Mouse (Mus musculus): ENCODE data around the gene Abcc2. TPM values are rescaled to one million over a fixed set of nuclear protein-coding genes. Genes with fewer than 3 reads are reported as not detected.

Abcc2 gene
- polyA plus RNA-seq (2011; ENCODE audit: insufficient read depth, insufficient read length, low read depth, missing spikeins): not detected in 2 replicates

DNA sequence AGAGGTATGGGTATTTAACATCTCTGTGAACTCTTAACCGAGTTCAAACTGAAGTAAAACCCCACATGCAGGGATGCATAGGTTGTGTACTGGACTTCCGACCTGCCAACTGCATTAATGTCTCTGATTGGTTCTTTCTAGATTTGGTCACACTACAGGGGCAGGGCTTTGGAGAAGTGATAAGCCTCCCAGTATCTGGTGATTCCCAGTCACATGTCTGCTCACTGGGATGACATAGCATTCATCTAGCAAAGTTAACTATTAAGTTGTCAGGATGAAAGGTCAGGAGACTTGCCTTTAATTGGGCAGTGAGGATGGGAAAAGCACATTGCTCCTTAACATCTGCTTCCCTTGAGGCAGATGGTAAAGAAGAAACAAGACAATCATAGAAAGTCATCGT is at the start of gene Abcc2:
Abcc2 (plus strand) TSS at position 213 of the 400 bp plus-strand sequence.
- Histone ChIP-seq H3K36me3 (ENCODE audit: control insufficient read depth, insufficient read depth, low read length, poor library complexity, severe bottlenecking) (no peaks in the 10 kb centered on the region), H3K27me3 (ENCODE audit: control insufficient read depth, insufficient read depth, low read length, poor library complexity, severe bottlenecking) (no peaks in the 10 kb centered on the region; the same call in 1 of the 2 replicates)

DNA sequence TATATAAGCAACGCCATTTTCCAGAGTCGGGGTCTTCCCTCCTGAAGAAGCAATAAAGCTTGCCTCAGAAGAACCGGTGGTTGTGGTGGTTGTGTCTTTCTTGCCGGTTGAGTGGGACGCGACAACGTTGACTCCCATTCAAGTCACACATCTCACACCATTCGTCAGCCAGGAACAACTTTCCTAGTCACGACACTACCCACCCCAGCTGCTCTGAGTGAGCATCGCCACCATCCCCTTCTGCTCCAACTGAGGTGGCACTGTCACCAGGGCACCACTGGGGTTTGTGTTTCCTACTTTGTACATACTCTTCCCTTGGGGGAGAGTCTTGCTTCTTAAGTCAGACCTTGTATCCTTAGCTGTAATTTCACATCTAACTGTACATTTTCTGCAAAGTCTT is 43.6 kb upstream of the Abcc2 start:
- Histone ChIP-seq H3K9me3 (replicated peaks; ENCODE audit: control insufficient read depth, insufficient read depth, low read length, poor library complexity, severe bottlenecking) (no peaks in the 10 kb centered on the region), H3K36me3 (ENCODE audit: control insufficient read depth, insufficient read depth, low read length, poor library complexity, severe bottlenecking) (peaks cover 18% of the 10 kb centered on the region)
- no peak for TF ChIP-seq EP300 (IDR thresholded peaks at IDR 0.05; ENCODE audit: insufficient read depth, low read depth, low read length)
- TF ChIP-seq CTCF (IDR thresholded peaks at IDR 0.05; ENCODE audit: low read depth, low read length): no peak
- no peak for TF ChIP-seq POLR2A (IDR thresholded peaks at IDR 0.05; ENCODE audit: insufficient read depth, low read length)

More for the DNA sequence above, at the start of gene Abcc2:
- H3K9me3 ChIP-seq (replicated peaks; ENCODE audit: control insufficient read depth, insufficient read depth, low read length, poor library complexity, severe bottlenecking): no peaks in the 10 kb centered on the region
- no peak within 1 kb of the TSS for H3K4me3 ChIP-seq (ENCODE audit: low read depth, low read length)
- no peak within 1 kb of the TSS for H3K27ac ChIP-seq (ENCODE audit: insufficient read depth, low read length)
- H3K9ac ChIP-seq (ENCODE audit: low read depth, poor library complexity, severe bottlenecking): no peak within 1 kb of the TSS
- TF ChIP-seq POLR2A (IDR thresholded peaks at IDR 0.05; ENCODE audit: insufficient read depth, low read length) (no peak), CTCF (IDR thresholded peaks at IDR 0.05; ENCODE audit: low read depth, low read length) (no peak), EP300 (IDR thresholded peaks at IDR 0.05; ENCODE audit: insufficient read depth, low read depth, low read length) (no peak)
- no peaks in the 10 kb centered on the region for H3K4me1 ChIP-seq (ENCODE audit: control insufficient read depth, insufficient read depth, low read length)

DNA sequence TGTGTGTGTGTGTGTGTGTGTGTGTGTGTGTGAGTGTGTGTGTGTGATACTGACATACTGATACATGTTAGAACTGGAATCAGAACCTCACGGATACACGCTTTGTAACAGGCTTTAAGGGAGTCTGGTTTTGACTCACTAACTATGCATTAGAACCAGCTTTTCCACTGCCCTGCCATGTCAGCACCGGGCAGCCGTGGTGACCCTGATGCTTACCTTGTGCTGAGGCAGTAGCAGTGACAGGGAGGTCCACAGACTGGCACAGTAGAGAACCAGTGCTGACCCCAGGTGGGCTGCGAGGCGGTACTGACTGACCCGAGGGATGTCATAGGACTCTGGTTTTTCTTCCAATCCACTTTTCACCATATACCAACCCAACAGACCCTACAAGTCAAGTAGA is 38.6 kb upstream of the Abcc2 start:
- Histone ChIP-seq H3K9me3 (replicated peaks; ENCODE audit: control insufficient read depth, insufficient read depth, low read length, poor library complexity, severe bottlenecking) (no peaks in the 10 kb centered on the region), H3K36me3 (ENCODE audit: control insufficient read depth, insufficient read depth, low read length, poor library complexity, severe bottlenecking) (peaks cover 28% of the 10 kb centered on the region), H3K27me3 (ENCODE audit: control insufficient read depth, insufficient read depth, low read length, poor library complexity, severe bottlenecking) (no peaks in the 10 kb centered on the region), H3K9ac (ENCODE audit: low read depth, poor library complexity, severe bottlenecking) (no peak overlapping the region), H3K27ac (ENCODE audit: insufficient read depth, low read length) (no peak overlapping the region), H3K4me3 (ENCODE audit: low read depth, low read length) (no peak overlapping the region), H3K4me1 (ENCODE audit: control insufficient read depth, insufficient read depth, low read length) (no peaks in the 10 kb centered on the region)
- TF ChIP-seq POLR2A (IDR thresholded peaks at IDR 0.05; ENCODE audit: insufficient read depth, low read length) (no peak), CTCF (IDR thresholded peaks at IDR 0.05; ENCODE audit: low read depth, low read length) (no peak), EP300 (IDR thresholded peaks at IDR 0.05; ENCODE audit: insufficient read depth, low read depth, low read length) (no peak)

More for the DNA sequence above, 43.6 kb upstream of the Abcc2 start:
- H3K4me1 ChIP-seq (ENCODE audit: control insufficient read depth, insufficient read depth, low read length): peaks cover 7% of the 10 kb centered on the region
- no peaks in the 10 kb centered on the region for H3K27me3 ChIP-seq (ENCODE audit: control insufficient read depth, insufficient read depth, low read length, poor library complexity, severe bottlenecking)
- H3K9ac ChIP-seq (ENCODE audit: low read depth, poor library complexity, severe bottlenecking): no peak overlapping the region
- no peak overlapping the region for H3K27ac ChIP-seq (ENCODE audit: insufficient read depth, low read length)
- no peak overlapping the region for H3K4me3 ChIP-seq (ENCODE audit: low read depth, low read length)

- Histone ChIP-seq H3K27ac (ENCODE audit: insufficient read depth, low read length) (no peak overlapping the region), H3K36me3 (ENCODE audit: control insufficient read depth, insufficient read depth, low read length, poor library complexity, severe bottlenecking) (peaks cover 28% of the 10 kb centered on the region), H3K9ac (ENCODE audit: low read depth, poor library complexity, severe bottlenecking) (no peak overlapping the region)
These were observed 36.3 kb upstream of the Abcc2 start for GRCm38 (mm10) chr19:43745740-43746139.

DNA sequence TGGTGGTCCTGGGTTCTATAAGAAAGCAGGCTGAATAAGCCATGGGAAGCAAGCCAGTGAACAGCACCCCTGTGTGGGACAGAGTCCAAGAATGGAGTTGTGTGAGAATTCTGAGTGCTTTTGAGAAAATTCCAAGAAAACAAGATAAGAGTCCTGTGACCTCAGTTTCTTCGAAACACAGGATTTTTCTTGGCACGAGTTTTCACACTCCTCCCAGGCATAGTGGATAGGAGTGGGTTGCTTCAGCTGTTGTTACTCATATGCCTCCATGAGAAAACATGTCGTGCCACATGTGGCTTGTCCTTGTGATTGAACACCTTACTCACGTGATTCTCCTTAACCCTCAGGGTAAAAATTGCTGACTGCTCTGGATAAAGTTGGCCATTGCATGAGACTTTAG is 34.1 kb upstream of the Abcc2 start:
- no peaks in the 10 kb centered on the region for H3K9me3 ChIP-seq (replicated peaks; ENCODE audit: control insufficient read depth, insufficient read depth, low read length, poor library complexity, severe bottlenecking)
- no peak overlapping the region for H3K4me3 ChIP-seq (ENCODE audit: low read depth, low read length)
- TF ChIP-seq EP300 (IDR thresholded peaks at IDR 0.05; ENCODE audit: insufficient read depth, low read depth, low read length): no peak
- TF ChIP-seq CTCF (IDR thresholded peaks at IDR 0.05; ENCODE audit: low read depth, low read length): no peak
- TF ChIP-seq POLR2A (IDR thresholded peaks at IDR 0.05; ENCODE audit: insufficient read depth, low read length): no peak
- H3K27ac ChIP-seq (ENCODE audit: insufficient read depth, low read length): no peak overlapping the region
- H3K4me1 ChIP-seq (ENCODE audit: control insufficient read depth, insufficient read depth, low read length): no peaks in the 10 kb centered on the region
- no peak overlapping the region for H3K9ac ChIP-seq (ENCODE audit: low read depth, poor library complexity, severe bottlenecking)
- peaks cover 28% of the 10 kb centered on the region for H3K36me3 ChIP-seq (ENCODE audit: control insufficient read depth, insufficient read depth, low read length, poor library complexity, severe bottlenecking)
- no peaks in the 10 kb centered on the region for H3K27me3 ChIP-seq (ENCODE audit: control insufficient read depth, insufficient read depth, low read length, poor library complexity, severe bottlenecking)

More at GRCm38 (mm10) chr19:43745740-43746139, 36.3 kb upstream of the Abcc2 start:
- Histone ChIP-seq H3K4me3 (ENCODE audit: low read depth, low read length) (no peak overlapping the region), H3K4me1 (ENCODE audit: control insufficient read depth, insufficient read depth, low read length) (no peaks in the 10 kb centered on the region), H3K9me3 (replicated peaks; ENCODE audit: control insufficient read depth, insufficient read depth, low read length, poor library complexity, severe bottlenecking) (no peaks in the 10 kb centered on the region), H3K27me3 (ENCODE audit: control insufficient read depth, insufficient read depth, low read length, poor library complexity, severe bottlenecking) (no peaks in the 10 kb centered on the region)
- TF ChIP-seq POLR2A (IDR thresholded peaks at IDR 0.05; ENCODE audit: insufficient read depth, low read length) (no peak), EP300 (IDR thresholded peaks at IDR 0.05; ENCODE audit: insufficient read depth, low read depth, low read length) (no peak), CTCF (IDR thresholded peaks at IDR 0.05; ENCODE audit: low read depth, low read length) (no peak)

- no peak overlapping the region for H3K27ac ChIP-seq (ENCODE audit: insufficient read depth, low read length)
- no peaks in the 10 kb centered on the region for H3K4me1 ChIP-seq (ENCODE audit: control insufficient read depth, insufficient read depth, low read length)
- peaks cover 22% of the 10 kb centered on the region for H3K36me3 ChIP-seq (ENCODE audit: control insufficient read depth, insufficient read depth, low read length, poor library complexity, severe bottlenecking)
- H3K27me3 ChIP-seq (ENCODE audit: control insufficient read depth, insufficient read depth, low read length, poor library complexity, severe bottlenecking): no peaks in the 10 kb centered on the region
- no peaks in the 10 kb centered on the region for H3K9me3 ChIP-seq (replicated peaks; ENCODE audit: control insufficient read depth, insufficient read depth, low read length, poor library complexity, severe bottlenecking)
- H3K9ac ChIP-seq (ENCODE audit: low read depth, poor library complexity, severe bottlenecking): no peak overlapping the region
- TF ChIP-seq EP300 (IDR thresholded peaks at IDR 0.05; ENCODE audit: insufficient read depth, low read depth, low read length) (no peak), CTCF (IDR thresholded peaks at IDR 0.05; ENCODE audit: low read depth, low read length) (no peak), POLR2A (IDR thresholded peaks at IDR 0.05; ENCODE audit: insufficient read depth, low read length) (no peak)
- no peak overlapping the region for H3K4me3 ChIP-seq (ENCODE audit: low read depth, low read length)
These were observed 32.0 kb upstream of the Abcc2 start for GRCm38 (mm10) chr19:43750008-43750407.
